Mouse (Mus musculus) cerebellum, adult 8-10 months (tissue): ENCODE measurements around the gene Pex5.
A peak's percentile ranks its signal among the peaks of the same experiment; 100 is the strongest.

Experiments
- DNase-seq: peaks from one replicate; pipeline ENCODE4 v3.0.0; 2022

Gene Pex5

DNA sequence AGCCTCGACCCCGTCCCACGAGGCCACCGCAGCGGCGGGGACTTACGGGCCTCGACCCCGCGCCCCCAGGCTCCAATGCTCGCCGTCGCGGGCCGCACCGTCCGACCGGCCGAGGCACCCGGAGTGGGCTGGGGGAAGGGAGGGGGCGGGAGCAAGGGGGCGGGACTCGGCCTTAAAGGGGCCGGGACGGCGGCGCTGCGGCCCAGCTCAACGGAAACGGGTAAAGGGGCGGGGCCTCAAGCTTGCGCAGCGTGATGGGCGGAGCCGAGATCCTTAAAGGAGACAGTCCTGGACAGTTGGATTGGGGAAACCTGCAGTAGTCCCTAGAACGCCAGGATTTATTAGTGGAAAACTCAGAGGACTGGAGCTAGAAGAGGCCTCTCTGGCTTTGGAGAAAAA is at the start of gene Pex5:
Pex5 (minus strand) TSS at position 141 of the 399 bp plus-strand sequence.
- peak; percentile 95 for DNase-seq

DNA sequence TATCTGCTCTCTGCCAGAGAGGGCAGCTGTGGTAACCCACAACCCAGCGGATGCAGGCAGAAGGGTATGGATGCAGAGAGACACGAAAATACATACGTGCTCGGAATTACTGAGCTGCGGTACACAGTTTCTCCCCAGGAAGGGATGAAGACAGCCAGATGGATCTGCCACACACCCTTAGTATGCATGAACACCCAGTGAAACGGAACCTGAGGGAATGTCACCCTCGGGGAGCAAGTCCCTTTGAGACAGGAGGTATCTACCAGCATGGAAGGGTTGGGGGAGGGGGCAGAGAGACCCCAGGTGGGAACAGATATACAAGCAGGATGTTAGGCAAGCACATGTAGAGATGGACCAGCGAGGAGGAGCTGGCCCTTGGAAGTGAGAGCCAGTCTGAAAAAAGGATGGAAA is 49.0 kb upstream of the Pex5 start:
- DNase-seq: peak; percentile 59

- no peak for DNase-seq
Observed at GRCm38 (mm10) chr6:124459388-124459787, 44.5 kb upstream of the Pex5 start.

DNA sequence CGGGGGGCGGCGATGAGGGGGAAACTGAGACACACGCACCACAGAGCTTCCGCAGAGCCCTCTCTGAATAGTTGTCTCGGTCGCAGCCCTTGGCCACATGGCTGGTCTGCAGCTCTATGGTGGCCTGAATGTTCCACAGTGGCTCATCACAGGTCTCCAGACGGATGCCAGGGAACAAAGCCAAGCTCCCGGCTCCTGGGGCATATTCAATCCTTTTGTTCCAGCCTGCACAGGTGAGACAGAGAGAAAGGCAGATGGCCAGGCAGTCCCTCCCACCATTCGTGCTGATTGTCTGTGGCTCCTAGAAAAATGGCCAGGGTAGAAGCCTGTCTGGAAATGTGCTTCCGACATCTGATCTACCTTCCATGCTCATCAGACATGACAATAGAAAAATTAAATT is 43.6 kb upstream of the Pex5 start:
- DNase-seq: peak; percentile 94

GRCm38 (mm10) chr6:124457827-124458226 is 43.0 kb upstream of the Pex5 start:
- no peak for DNase-seq

DNA sequence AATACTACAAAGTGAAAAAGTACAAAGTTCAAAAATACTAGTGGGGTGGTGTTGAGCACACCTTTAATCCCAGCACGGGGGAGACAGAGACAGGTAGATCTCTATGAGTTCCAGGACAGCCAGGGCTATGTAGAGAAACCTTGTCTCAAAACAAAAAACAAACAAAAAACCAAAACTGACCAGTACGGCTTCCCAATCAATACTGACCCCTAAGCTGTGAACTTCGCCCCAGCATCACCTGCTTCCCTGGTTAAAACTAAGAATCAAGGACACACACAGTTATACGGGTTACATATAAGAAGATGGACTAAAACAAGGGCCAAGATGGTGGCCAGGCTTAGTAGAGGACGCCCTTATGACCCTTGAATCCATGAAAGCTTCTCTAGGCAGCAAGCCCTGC is 41.4 kb upstream of the Pex5 start:
- no peak for DNase-seq

GRCm38 (mm10) chr6:124453756-124454155 is 38.9 kb upstream of the Pex5 start:
- DNase-seq: no peak

DNA sequence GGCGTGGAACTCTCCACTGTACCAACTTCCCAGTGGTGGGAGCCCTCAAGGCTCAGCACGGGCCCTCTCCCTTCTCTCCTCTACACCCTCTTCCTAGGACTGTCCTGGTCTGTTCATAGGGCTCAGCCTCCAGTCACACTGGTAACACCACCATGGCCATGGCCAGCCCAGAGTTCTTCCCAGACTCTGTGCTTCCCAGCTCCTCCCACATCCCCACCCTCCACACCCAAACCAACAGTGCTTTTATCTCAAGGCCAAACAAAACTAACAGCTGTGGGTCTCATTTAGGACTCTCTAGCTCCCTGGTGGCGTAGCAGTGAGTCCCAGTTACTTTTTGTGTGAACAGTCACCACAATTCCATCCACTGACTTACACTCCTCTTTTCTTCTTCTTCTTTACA is 37.1 kb upstream of the Pex5 start:
- no peak for DNase-seq

- no peak for DNase-seq
Observed at GRCm38 (mm10) chr6:124449668-124450383, 35.0 kb upstream of the Pex5 start.

DNA sequence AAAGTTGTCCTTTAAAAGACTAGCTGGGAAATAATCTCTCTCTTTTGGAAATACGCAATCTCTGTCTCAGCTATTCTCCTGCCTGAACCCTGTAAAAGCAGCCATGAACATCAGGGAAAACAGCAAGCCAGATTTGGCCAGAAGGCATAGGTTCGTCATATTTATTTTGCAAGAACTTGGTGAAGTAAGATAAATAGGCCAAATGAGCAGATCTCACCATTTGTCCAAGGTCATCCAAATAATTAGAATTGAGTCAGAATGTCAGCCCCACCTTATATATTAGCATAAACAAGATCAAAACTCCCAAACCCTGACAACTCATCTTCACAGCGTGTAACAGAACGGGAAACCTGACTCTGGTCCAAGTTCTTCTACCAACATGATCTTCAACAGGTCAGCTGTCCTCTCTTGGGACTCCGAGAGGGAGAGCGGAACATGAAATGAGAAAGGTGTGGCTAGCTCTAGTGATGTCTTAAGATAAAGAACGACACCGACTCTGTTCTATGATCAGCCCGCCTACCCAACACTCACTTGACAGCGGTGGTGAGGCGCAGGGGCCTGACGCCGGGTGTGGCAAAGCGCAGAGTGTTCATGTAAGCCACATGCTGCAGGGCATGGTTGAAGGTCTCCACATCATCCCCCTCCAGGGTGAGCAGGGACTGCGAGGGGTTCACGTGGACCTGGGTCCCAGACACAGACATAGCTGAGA is 34.2 kb upstream of the Pex5 start:
- DNase-seq: no peak

GRCm38 (mm10) chr6:124448186-124448852 is 33.5 kb upstream of the Pex5 start:
- no peak for DNase-seq

DNA sequence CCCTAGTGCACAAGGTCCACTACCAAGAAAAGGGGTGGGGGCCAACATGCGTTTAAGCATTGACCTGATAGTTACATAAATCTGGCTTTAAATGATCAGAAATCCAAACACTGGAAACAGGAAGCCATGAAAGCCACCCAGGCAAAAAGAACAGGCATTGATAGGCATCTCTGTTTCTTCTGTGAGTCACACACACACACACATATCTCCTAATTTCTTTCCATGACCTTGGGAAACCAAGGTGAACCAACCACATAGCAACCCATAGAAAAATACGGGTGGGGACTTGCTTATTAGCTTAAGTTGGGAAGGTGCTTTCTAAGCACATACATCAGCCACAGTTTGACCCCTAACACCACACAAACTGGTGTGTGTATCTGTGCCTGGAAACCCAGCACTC is 32.5 kb upstream of the Pex5 start:
- no peak for DNase-seq

GRCm38 (mm10) chr6:124446459-124446858 is 31.6 kb upstream of the Pex5 start:
- DNase-seq: no peak

GRCm38 (mm10) chr6:124446024-124446423 is 31.2 kb upstream of the Pex5 start:
- no peak for DNase-seq

DNA sequence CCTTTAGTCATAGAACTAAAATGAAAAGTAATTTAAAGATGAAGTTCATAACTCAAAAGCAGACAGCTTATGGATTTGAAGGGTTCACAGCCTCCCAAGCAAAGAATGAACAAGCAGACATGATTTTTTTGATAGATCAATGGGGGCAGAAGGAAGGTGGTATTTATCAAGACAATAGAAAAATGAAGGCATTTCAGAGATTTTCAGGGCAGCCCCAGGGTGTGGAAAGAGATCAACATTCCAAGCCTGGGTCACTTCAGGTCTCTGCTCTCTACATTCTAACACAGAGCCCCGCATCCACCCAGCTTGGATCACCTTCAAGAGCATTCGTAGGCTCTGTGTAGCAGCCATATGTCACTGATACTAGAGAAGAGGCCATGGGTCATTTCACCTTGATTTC is 28.5 kb upstream of the Pex5 start:
- no peak for DNase-seq

DNA sequence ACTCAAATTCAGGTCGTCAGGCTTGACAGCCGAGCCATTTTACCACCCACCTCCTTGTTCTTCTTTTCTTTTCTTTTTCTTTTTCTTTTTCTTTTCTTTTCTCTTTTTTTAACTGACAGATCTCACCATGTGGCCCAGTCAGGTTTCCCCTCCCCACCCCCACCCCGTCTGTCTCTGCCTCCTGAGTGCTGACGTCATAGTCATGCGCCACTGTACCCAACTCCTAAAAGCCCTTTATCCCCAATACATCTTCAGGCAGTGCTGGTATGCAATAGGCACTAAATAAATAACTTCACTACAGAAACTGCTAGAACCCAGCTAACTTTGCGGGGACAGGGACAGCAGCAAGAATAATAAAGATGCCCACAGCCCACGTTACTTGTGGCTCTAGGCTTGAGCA is 21.4 kb upstream of the Pex5 start:
- DNase-seq: no peak

DNA sequence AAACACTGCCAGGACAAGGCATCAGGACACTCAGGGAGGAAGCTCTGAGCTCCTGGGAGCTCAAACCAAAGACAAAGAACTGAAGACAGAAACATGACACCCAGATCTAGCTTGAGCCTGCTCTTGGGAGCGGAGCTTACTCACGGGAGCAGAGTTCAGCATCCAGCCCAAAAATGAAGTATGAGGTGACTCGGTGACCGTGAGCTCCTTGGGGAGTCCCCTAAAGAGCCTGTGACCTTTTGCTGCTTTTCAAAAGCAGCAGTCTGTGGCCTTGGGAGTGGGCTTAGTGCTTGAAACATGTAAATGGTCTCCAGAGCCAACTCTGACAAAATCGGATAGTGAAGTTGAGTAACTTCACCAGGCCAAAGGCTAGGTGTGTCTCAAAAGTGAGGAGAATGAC is 20.3 kb upstream of the Pex5 start:
- no peak for DNase-seq

DNA sequence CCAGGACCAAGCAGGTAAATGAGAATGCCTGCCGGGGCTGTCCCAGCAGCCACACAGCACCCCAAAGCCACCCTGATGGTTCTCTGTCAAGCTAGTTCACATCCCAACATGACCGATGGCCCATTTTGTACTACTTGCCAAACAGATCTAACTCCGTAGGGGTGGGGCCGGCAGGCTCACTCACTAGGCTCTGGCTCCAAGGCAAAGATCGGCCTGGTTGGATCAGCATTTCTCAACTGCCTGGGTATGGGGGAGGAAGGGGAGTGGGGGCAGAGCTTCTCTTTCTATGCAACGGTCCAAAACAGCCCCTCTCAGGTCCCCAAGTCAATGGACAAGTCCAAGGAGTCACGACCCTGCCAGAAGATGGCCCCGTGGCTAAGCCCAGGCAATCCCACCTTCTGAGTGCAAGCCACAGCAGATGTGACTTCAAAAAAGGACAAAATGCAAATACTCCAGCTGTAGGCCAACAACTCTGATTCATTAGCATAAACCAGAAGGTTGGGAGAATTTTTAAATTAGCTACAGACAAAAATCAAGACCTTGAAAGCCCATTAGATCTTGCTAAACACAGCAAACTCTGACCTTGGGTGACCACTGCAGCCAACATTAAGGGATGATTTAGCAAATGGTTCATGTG is 18.9 kb upstream of the Pex5 start:
- DNase-seq: no peak

DNA sequence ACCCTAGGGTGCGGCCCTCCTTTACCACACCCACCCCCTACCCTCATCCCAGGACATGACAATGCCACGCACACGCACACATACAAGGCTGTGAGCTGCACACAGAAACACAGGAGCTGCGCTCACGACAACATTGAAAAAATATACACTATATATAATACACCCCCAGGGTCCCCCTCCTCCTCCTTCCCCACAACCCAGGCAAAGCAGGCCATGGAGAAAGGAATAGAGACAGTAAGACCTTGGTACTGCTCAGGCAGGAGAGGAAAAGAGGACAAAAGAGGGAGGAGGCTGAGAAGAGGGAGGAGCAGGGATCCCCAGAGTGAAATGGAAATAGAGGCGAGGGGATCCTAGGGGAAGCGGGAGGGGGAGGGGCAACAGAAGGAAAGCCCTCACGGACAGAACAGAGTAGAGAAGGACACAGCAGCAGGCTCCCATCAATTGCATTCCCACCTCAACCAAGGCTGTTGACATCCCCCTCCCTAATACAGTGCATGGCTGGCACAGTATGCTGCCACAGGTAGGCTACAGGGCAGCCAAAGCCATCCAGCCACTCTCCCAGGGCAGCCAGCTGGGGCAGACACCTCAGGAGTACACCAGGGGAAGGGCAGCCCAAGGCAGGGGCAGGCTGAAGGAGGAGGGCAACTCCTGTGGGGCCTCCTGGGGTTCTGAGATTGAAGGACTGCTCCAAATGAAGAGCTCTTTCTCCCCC is 16.1 kb upstream of the Pex5 start:
- no peak for DNase-seq

- DNase-seq: no peak
Observed at GRCm38 (mm10) chr6:124430379-124430778, 15.5 kb upstream of the Pex5 start.

- no peak for DNase-seq
Observed at GRCm38 (mm10) chr6:124427791-124428576, 13.1 kb upstream of the Pex5 start.

GRCm38 (mm10) chr6:124427289-124427688 is 12.4 kb upstream of the Pex5 start:
- no peak for DNase-seq
